In the genomic region with DNA sequence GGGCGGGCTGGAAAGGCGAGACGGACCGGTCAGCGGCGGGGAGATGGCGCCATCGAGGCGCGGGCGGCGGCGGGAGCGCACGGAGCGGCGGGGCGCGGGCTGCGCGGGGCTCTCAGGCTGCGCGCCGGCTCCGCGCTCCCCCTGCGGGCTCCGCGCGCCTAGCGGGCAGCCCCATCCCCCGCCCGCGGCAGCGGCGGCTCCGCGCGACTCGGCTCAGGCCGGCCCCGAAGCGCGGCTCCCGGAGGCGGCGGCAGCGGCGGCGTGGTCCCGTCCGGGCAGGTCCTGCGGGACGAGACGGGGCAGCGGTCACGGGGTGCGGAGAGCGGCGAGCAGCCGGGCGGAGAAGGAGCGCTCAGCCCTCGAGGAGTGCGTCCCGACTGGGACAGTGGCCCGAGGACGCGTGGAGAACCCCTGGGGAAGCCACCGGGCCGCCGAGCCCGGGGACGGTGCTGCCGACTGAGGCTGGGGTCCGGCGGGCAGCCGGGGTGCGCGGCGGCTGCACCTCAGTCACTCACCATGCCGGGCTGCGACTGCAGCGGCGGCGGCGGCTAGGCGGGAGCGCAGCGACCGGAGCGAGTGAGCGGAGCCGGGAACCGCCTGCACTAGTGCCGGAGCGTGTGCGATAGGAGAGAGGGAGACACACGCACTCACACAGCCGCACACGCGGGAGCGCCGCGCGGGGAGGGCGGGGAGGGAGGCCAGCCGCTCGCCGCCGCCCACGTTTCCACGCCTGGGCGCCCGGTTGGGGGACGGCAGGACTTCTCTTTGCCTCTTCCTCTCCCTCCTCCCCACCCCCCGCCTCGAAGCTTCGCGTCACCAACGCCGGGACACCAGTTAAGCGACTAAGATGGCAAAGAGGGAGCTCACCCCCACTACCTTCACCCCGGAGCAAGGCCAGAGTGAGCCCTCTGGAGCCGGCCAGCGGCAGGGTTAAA, we compare ENCODE assay signal across 9 mouse cellular contexts. TPM values are rescaled to one million over a fixed set of nuclear protein-coding genes. Genes with fewer than 3 reads are reported as not detected.
DNase-seq lines count a peak whose midpoint lies in the region; ATAC-seq and TF ChIP-seq lines count a peak whose summit lies in the region.
"Had no signal": no experiment of that assay in that cellular context is flagged by ENCODE, and none has a peak within 500 bp of the region (broad histone marks: within the 10 kb centered on the region; RNA-seq: fewer than 3 reads in every experiment).

No protein-coding gene starts in this region.

- H3K27ac ChIP-seq in forebrain, embryonic 12.5 days = 0 out of 2 replicates have a peak overlapping the region, but pooled peaks have one; percentile 31
- no peak overlapping the region for H3K27ac ChIP-seq in intestine, embryonic 14.5 days (ENCODE audit: low read depth)
- H3K27ac ChIP-seq in liver, embryonic 11.5 days (ENCODE audit: low read depth, low read length) = no peak overlapping the region
- no peak overlapping the region for H3K27ac ChIP-seq in olfactory bulb, adult 2 months (ENCODE audit: insufficient read depth, low read depth, low read length)

- in situ Hi-C loops in Patski (cut with MboI; ENCODE audit: low pct_unique_long_range_greater_than_20kb) = no loop called here

- no peaks in the 10 kb centered on the region for H3K27me3 ChIP-seq in Patski
- H3K27me3 ChIP-seq in forebrain, embryonic 12.5 days = peaks cover 79% of the 10 kb centered on the region
- peaks cover 72% of the 10 kb centered on the region for H3K27me3 ChIP-seq in intestine, embryonic 14.5 days (replicated peaks; ENCODE audit: control insufficient read depth, insufficient read depth, low read length)
- H3K27me3 ChIP-seq in liver, embryonic 11.5 days (replicated peaks; ENCODE audit: control insufficient read depth, insufficient read depth, low read length) = peaks cover 63% of the 10 kb centered on the region

- DNase-seq in heart, adult 18-20 months = peak; percentile 4 to 16
- DNase-seq in heart, postnatal 25 days (ENCODE audit: low spot score) = no peak
- DNase-seq in Patski (ENCODE audit: low read depth, low spot score) = no peak
- DNase-seq in intestine, embryonic 14.5 days (ENCODE audit: low spot score) = peak; percentile 77
- DNase-seq in liver, embryonic 11.5 days (ENCODE audit: low spot score) = peak; percentile 41
- DNase-seq in natural killer cell, adult 2 months (ENCODE audit: low spot score in 2 of 2) = no peak

- intact Hi-C loops in heart, postnatal 25 days (cut with DNase I) = no loop called here

- TF ChIP-seq POLR2A in olfactory bulb, adult 2 months (IDR thresholded peaks at IDR 0.05; ENCODE audit: insufficient read depth, low read depth, low read length) = no peak

- CTCF ChIA-PET in Patski (lab: Charles Lee) = no interaction called here

- peak overlapping the region; percentile 93 for H3K4me2 ChIP-seq in forebrain, embryonic 12.5 days
- peak overlapping the region; percentile 91 for H3K4me2 ChIP-seq in intestine, embryonic 14.5 days (ENCODE audit: low read length)
- H3K4me2 ChIP-seq in liver, embryonic 11.5 days = peak overlapping the region; percentile 72

- TF ChIP-seq CTCF in Patski (IDR thresholded peaks at IDR 0.05) = no peak
- TF ChIP-seq CTCF in olfactory bulb, adult 2 months (IDR thresholded peaks at IDR 0.05; ENCODE audit: insufficient read depth, low read depth, low read length) = no peak

- under 1% methylated on average over 107 of the region's 126 CpGs for WGBS in forebrain, embryonic 12.5 days
- WGBS in intestine, embryonic 14.5 days = under 1% methylated on average over 91 of the region's 126 CpGs
- WGBS in liver, embryonic 11.5 days = under 1% methylated on average over 95 of the region's 126 CpGs
- 6% methylated on average over 123 of the region's 126 CpGs for WGBS in olfactory bulb, adult 2 months

- H3K4me3 ChIP-seq in forebrain, embryonic 12.5 days (replicated peaks) = peak overlapping the region; percentile 67
- H3K4me3 ChIP-seq in intestine, embryonic 14.5 days (ENCODE audit: low read depth, low read length) = peak overlapping the region; percentile 51
- H3K4me3 ChIP-seq in liver, embryonic 11.5 days (ENCODE audit: low read depth, low read length) = peak overlapping the region; percentile 50
- H3K4me3 ChIP-seq in olfactory bulb, adult 2 months (ENCODE audit: insufficient read depth, low read depth, low read length) = peak overlapping the region; percentile 45

- H3K36me3 ChIP-seq in forebrain, embryonic 12.5 days (replicated peaks) = no peaks in the 10 kb centered on the region
- no peaks in the 10 kb centered on the region for H3K36me3 ChIP-seq in intestine, embryonic 14.5 days (ENCODE audit: control insufficient read depth, insufficient read depth, low read length)
- H3K36me3 ChIP-seq in liver, embryonic 11.5 days (ENCODE audit: control insufficient read depth, insufficient read depth, low read length) = no peaks in the 10 kb centered on the region

- peak overlapping the region; percentile 68 for H3K9ac ChIP-seq in forebrain, embryonic 12.5 days
- peak overlapping the region; percentile 34 for H3K9ac ChIP-seq in intestine, embryonic 14.5 days (ENCODE audit: low read length)
- H3K9ac ChIP-seq in liver, embryonic 11.5 days (ENCODE audit: low read depth, low read length) = no peak overlapping the region

- no peaks in the 10 kb centered on the region for H3K9me3 ChIP-seq in forebrain, embryonic 12.5 days
- H3K9me3 ChIP-seq in intestine, embryonic 14.5 days (ENCODE audit: control insufficient read depth, low read length) = no peaks in the 10 kb centered on the region
- H3K9me3 ChIP-seq in liver, embryonic 11.5 days (ENCODE audit: control insufficient read depth, low read length) = no peaks in the 10 kb centered on the region

- peaks cover 19% of the 10 kb centered on the region for H3K4me1 ChIP-seq in forebrain, embryonic 12.5 days
- H3K4me1 ChIP-seq in intestine, embryonic 14.5 days (replicated peaks; ENCODE audit: control insufficient read depth, insufficient read depth, low read length) = no peaks in the 10 kb centered on the region
- 0 out of 2 replicates have a peak, but pooled peaks cover 2% of the 10 kb centered on the region for H3K4me1 ChIP-seq in liver, embryonic 11.5 days (replicated peaks; ENCODE audit: control insufficient read depth, insufficient read depth, low read length)
- H3K4me1 ChIP-seq in olfactory bulb, adult 2 months (ENCODE audit: control insufficient read depth, insufficient read depth, low read length) = peaks cover 16% of the 10 kb centered on the region

- ATAC-seq in Patski = peak; percentile 11
- peak; percentile 89 for ATAC-seq in forebrain, embryonic 12.5 days (ENCODE audit: low FRiP score)
- ATAC-seq in intestine, embryonic 14.5 days (replicated peaks; ENCODE audit: low FRiP score, low TSS enrichment, low read depth) = peak; percentile 51
- no peak; the same call in 1 of the 2 replicates for ATAC-seq in liver, embryonic 11.5 days (replicated peaks; ENCODE audit: low FRiP score)

- POLR2A ChIA-PET in Patski (lab: Charles Lee) = no interaction called here

RNA-seq across cellular contexts. Expression of a gene that starts 0.5 kb away (rescaled TPM):
- total RNA-seq in heart, adult 18-20 months (2021) = 1 to 10 TPM in 1 of 2 experiments, under 1 TPM in 1; 0.69 to 1.2 TPM
- under 1 TPM; 0.21 to 0.45 TPM for total RNA-seq in heart, postnatal 25 days (2021)
- polyA plus RNA-seq in Patski (2021) = not detected
- 0.66 and 0.92 TPM in 2 replicates for polyA plus RNA-seq in forebrain, embryonic 12.5 days (2016; fragmentation: Nextera tagmentation; extraction: Ambion mirVana)
- polyA plus RNA-seq in intestine, embryonic 14.5 days (2014; fragmentation: Nextera tagmentation; extraction: Ambion mirVana) = 0.11 and 0.15 TPM in 2 replicates
- 0.17 and 0.22 TPM in 2 replicates for polyA plus RNA-seq in liver, embryonic 11.5 days (2014; fragmentation: Nextera tagmentation; extraction: Ambion mirVana)
- polyA plus RNA-seq in olfactory bulb, adult 2 months (2012; ENCODE audit: insufficient read depth, insufficient read length, low replicate concordance, missing spikeins) = not detected in 2 replicates
- total RNA-seq: hematopoietic stem cell, adult 5-6 weeks had no signal

Comparison
In these comparisons a context has a peak if more than half of its experiments do, and no peak if none do; other contexts are left out.
1. DNase-seq: peak in heart, adult 18-20 months (2 of 2), intestine, embryonic 14.5 days (single experiment) and liver, embryonic 11.5 days (single experiment); none in heart, postnatal 25 days (single experiment), Patski (single experiment) and natural killer cell, adult 2 months (0 of 2).
2. Peak in every context shown above with its lines, with median percentiles within 50 percentile points of each other: H3K4me2 ChIP-seq and H3K4me3 ChIP-seq.